Mouse (Mus musculus) cerebellum, adult 2 months (tissue): ENCODE data around the gene 6030458C11Rik. TPM values are rescaled to one million over a fixed set of nuclear protein-coding genes. Genes with fewer than 3 reads are reported as not detected.

Experiments used
- DNase-seq, 2 experiments: peaks; one replicate each; pipeline ENCODE4 v3.0.0; 2021
- H3K27ac ChIP-seq: fragments of 200-500 bp; 2 replicates; pipeline ENCODE4 v1.5.1; 2012; ENCODE audit warnings: low read length, control low read depth, inconsistent platforms; ENCODE audit not compliant: insufficient read depth
- H3K27me3 ChIP-seq: fragments of 200-500 bp; 2 replicates; pipeline ENCODE4 v1.6.1; 2012; ENCODE audit warnings: inconsistent platforms, mild to moderate bottlenecking, low read length, moderate library complexity; ENCODE audit not compliant: control insufficient read depth, insufficient read depth
- H3K4me1 ChIP-seq: fragments of 200-500 bp; 2 replicates; pipeline ENCODE4 v1.6.1; 2011; ENCODE audit warnings: low read length; ENCODE audit not compliant: control insufficient read depth, insufficient read depth
- H3K4me3 ChIP-seq: fragments of 200-500 bp; replicated peaks from 2 replicates; pipeline ENCODE3; 2011; ENCODE audit warnings: mild to moderate bottlenecking, low read depth, low read length, control low read depth; ENCODE audit not compliant: insufficient read depth
- CTCF ChIP-seq: fragments of 200-500 bp; IDR thresholded peaks from 2 replicates; pipeline ENCODE4 v1.5.1; 2011; ENCODE audit warnings: low read depth, mild to moderate bottlenecking, control low read depth, low read length, moderate library complexity, borderline replicate concordance; ENCODE audit not compliant: insufficient read depth
- POLR2A ChIP-seq: fragments of 200-500 bp; IDR thresholded peaks from 2 replicates; pipeline ENCODE4 v1.6.1; 2011; ENCODE audit warnings: low read length, control low read depth, borderline replicate concordance; ENCODE audit not compliant: insufficient read depth
- WGBS: fragments of 180-500 bp; shearing (Covaris S2); methylation state at CpG from one replicate; pipeline ENCODE4 v1.1.7; 2018; 5-methylcytosine and 5-hydroxymethylcytosine counted together
- polyA plus RNA-seq: library from polyadenylated mRNA; depleted of rRNA; stranded (reverse); fragments of >200 nt; gene quantifications from 2 replicates; pipeline ENCODE4 v1.2.3, GENCODE M21; 2012

The 6030458C11Rik gene
- polyA plus RNA-seq, 1 experiment, result 21.4 TPM

DNA sequence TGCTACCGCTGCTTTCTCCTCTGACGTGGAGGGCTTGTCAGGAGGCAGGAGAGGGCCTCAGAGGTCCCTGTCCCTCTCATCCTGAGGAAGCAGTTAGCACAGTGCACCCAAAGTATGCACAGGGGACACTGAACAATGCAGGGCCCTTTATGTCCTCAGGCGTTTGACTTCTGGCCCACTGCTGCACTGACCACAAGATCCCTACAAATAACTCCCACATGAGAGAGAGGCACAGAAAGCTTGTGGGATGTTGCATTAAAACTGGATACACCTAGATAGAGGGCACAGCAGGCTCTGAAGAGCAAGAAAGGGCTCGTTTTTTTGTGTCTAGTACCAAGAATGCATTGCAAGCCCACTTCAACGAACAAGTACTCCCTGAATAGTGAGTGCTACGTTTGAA is 30.1 kb downstream of the 6030458C11Rik start:
- WGBS, result 79% methylated on average over 6 of the region's 6 CpGs
- H3K4me3 ChIP-seq, result no peak overlapping the region
- TF ChIP-seq CTCF (no peak), POLR2A (no peak)
- H3K27ac ChIP-seq, result no peak overlapping the region
- H3K27me3 ChIP-seq, result no peaks in the 10 kb centered on the region
- DNase-seq, result no peak
- H3K4me1 ChIP-seq, result no peaks in the 10 kb centered on the region

DNA sequence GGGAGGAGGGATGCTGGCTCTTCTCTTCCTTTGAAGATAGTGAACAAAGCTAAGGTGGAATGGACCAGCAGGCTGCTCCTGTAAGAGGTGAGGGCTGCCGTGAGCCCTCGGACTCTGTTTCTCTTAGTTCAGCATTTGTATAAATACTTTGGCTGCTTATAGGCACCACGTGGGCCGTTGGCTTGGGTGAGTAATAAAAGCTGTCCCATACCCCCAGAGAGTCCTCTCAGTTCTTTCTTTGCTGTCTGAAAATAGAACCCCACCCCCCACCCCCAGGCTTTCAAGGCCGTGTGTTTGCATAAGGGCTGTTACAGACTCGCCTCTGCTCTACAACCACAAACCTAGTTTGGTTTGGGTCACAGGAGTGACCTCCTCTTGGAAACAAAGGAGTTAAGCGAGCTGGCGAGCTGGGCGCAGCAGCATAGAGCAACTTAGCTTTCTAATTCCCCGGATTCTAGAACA is 35.0 kb downstream of the 6030458C11Rik start:
- Histone ChIP-seq H3K27ac (no peak overlapping the region), H3K4me3 (no peak overlapping the region), H3K27me3 (no peaks in the 10 kb centered on the region), H3K4me1 (no peaks in the 10 kb centered on the region)
- 42% methylated on average over 10 of the region's 10 CpGs for WGBS
- DNase-seq, result no peak
- no peak for TF ChIP-seq CTCF
- no peak for TF ChIP-seq POLR2A

DNA sequence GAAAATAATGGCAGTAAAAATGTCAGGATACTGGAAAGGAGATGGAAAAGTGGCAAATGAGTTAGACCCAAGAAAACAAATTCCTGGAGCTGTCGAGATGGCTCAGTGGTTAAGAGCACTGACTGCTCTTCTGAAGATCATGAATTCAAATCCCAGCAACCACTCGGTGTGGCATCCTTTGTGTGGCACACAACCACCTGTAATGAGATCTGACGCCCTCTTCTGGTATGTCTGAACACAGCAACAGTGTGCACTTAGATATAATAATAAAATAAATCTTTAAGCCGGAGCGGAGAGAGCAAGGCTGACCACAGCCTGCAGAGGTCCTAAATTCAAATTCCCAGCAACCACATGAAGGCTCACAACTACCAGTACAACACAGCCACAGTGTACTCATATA is 35.9 kb downstream of the 6030458C11Rik start:
- H3K27ac ChIP-seq, result no peak overlapping the region
- no peaks in the 10 kb centered on the region for H3K27me3 ChIP-seq
- H3K4me3 ChIP-seq, result no peak overlapping the region
- 78% methylated on average over 5 of the region's 5 CpGs for WGBS
- TF ChIP-seq POLR2A (no peak), CTCF (no peak)
- no peak for DNase-seq
- H3K4me1 ChIP-seq, result no peaks in the 10 kb centered on the region

DNA sequence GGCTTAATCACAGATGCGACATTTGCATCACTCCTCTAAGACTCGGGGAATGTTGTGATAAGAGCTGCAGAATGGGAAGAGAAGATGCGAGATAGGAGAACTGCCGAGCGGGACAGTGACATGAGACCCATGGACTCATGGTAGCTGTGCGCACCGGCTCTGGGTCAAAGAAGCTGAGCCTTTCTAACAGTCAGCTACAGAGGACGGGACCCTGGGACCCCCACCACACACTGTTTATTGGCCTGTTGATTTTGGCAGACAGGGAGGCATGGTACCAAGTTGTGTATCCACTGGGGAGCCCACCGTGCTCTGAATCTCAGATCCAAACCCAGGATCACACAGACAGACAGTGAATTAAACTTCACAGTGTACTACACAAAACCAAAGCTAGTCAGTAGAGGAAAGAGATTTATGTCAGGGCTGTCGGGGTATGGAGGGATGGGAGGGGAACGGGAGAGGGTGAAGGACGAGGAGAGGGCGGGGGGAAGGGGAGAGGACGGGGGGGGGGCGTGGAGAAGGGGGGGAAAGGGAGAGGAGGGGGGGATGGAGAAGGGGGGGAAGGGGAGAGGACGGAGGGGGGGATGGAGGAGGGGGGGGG is 42.6 kb downstream of the 6030458C11Rik start:
- WGBS, result 66% methylated on average over 15 of the region's 16 CpGs
- TF ChIP-seq POLR2A, result no peak
- no peak for TF ChIP-seq CTCF
- H3K4me3 ChIP-seq, result no peak overlapping the region

DNA sequence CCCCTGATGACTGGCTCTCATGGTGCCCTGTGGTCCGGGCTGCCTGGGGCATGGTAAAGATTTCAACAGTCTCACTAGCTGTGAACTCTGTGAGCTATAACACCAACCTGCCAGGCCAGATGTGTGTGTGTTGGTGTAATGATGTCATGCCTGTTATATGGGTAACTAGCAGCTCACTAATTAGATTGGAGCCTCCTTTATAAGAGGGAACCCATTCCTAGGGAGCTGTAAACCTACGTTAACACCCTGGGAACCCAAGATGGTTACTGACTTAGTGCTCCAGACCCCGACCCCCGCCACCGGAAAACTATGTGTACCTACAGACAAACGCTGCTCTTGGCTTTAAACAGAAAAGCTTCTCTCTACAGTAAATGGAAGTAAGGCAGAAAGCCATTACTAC is 43.2 kb downstream of the 6030458C11Rik start:
- Histone ChIP-seq H3K4me1 (no peaks in the 10 kb centered on the region), H3K27ac (no peak overlapping the region), H3K27me3 (no peaks in the 10 kb centered on the region), H3K4me3 (no peak overlapping the region)
- WGBS, result 90% methylated on average over 6 of the region's 6 CpGs
- DNase-seq, result no peak
- no peak for TF ChIP-seq CTCF
- no peak for TF ChIP-seq POLR2A

More for the DNA sequence above, 42.6 kb downstream of the 6030458C11Rik start:
- Histone ChIP-seq H3K27ac (no peak overlapping the region), H3K4me1 (no peaks in the 10 kb centered on the region), H3K27me3 (no peaks in the 10 kb centered on the region)
- DNase-seq, result no peak

DNA sequence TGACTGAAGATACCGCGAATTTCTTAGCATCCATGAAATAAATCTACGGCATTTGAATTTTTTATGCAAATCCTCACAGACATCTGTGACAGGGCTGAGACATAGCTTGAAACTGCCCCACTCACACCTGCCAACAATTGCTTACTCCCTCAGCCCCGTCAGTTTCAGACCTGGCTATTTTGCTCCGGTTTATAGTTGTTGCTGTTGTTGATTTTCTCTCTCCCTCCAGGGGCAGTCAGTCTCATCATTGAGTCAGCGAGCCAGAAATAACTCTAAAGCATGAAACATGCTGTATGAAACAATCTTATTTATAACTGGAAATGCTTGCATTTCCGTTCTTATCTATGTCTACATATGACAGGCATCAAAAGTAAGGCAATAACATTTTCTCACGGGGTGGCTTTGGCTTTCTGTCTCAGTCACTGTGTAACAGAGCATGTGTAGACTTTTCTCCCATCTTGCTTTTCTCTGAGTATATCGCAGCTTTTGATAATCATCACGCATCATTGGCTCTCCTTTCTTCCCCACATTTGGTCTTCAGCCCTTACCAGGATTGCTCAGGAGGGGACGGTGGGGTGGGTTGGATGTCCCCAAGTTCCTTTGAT is 50.2 kb downstream of the 6030458C11Rik start:
- TF ChIP-seq POLR2A (no peak), CTCF (no peak)
- 37% methylated on average over 11 of the region's 11 CpGs for WGBS
- H3K4me3 ChIP-seq, result no peak overlapping the region
- H3K4me1 ChIP-seq, result no peaks in the 10 kb centered on the region
- no peak overlapping the region for H3K27ac ChIP-seq
- no peaks in the 10 kb centered on the region for H3K27me3 ChIP-seq
- no peak for DNase-seq

DNA sequence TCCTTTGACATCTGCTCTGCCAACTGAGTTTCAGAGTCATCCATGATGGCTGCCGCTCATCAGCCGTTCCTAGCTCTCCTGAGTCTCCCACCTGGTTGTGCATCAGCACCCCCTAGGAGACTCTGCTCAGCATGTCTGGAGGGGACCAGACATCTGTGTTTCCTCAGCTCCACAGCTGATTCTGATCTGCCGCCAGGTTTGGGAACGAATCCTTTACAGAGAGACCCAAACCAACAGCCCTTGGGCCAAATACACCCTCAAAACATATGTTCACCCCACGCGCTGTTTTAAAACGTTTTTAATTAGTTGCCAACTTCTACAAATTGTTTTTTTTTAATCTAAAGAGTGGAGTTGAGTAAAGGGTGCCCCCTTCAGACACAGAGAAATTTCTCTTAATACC is 53.5 kb downstream of the 6030458C11Rik start:
- no peak for DNase-seq
- TF ChIP-seq CTCF (no peak), POLR2A (no peak)
- 25% methylated on average over 7 of the region's 7 CpGs for WGBS
- H3K4me1 ChIP-seq, result no peaks in the 10 kb centered on the region
- H3K27ac ChIP-seq, result no peak overlapping the region
- no peak overlapping the region for H3K4me3 ChIP-seq
- H3K27me3 ChIP-seq, result no peaks in the 10 kb centered on the region

DNA sequence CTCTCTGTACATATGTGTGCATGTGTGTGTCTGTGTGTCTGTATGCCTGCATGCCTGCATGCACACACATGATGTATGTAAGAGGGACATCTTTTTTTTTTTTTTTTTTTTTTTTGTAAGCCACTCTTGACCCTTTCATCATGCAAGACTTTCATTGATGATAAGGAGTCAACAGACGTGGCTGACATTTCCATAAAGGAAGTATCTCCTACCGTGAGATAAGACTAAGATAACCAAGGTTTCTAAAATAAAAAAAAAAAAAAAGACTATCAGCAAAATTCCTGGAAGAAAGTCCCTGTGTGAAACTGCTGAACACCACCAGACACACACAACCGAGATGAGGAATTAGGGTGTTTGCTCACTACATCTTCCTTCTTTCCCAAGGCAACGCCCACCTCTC is 57.6 kb downstream of the 6030458C11Rik start:
- WGBS, result 85% methylated on average over 4 of the region's 4 CpGs
- H3K4me1 ChIP-seq, result no peaks in the 10 kb centered on the region
- no peaks in the 10 kb centered on the region for H3K27me3 ChIP-seq
- TF ChIP-seq POLR2A (no peak), CTCF (no peak)
- no peak overlapping the region for H3K27ac ChIP-seq
- H3K4me3 ChIP-seq, result no peak overlapping the region
- DNase-seq, result no peak
